Mouse (Mus musculus) urinary bladder, postnatal 14 days (tissue): ENCODE data around the gene Rhox4g.
"Not testable (repeated sequence)": the region's sequence is repeated elsewhere in the genome, so short reads cannot be mapped to it uniquely, and the experiment has no call there.

Experiments
- DNase-seq: peaks from one replicate; pipeline ENCODE4 v3.0.0; 2021; ENCODE audit warnings: low spot score

Gene Rhox4g

GRCm38 (mm10) chrX:37651227-37651626, at the start of gene Rhox4g:
Gene Rhox4g (minus strand): TSS chrX:37651327.
- not testable (repeated sequence) for DNase-seq

- DNase-seq, result no peak
Measured at GRCm38 (mm10) chrX:37692261-37692660, 41.1 kb upstream of the Rhox4g start.

- DNase-seq, result no peak
Measured at GRCm38 (mm10) chrX:37683031-37683715, 32.0 kb upstream of the Rhox4g start.

- DNase-seq, result not testable (repeated sequence)
Measured at GRCm38 (mm10) chrX:37673177-37673576, 22.1 kb upstream of the Rhox4g start, which contains the start of gene Rhox2h. Gene Rhox2h (minus strand): TSS chrX:37673277.

GRCm38 (mm10) chrX:37668664-37669063, 17.5 kb upstream of the Rhox4g start, which contains the start of gene Rhox3h:
Gene Rhox3h (minus strand): TSS chrX:37668764.
- not testable (repeated sequence) for DNase-seq

- DNase-seq, result not testable (repeated sequence)
Measured at GRCm38 (mm10) chrX:37643370-37643769, 7.8 kb downstream of the Rhox4g start, which contains the start of gene Rhox2g. Gene Rhox2g (minus strand): TSS chrX:37643470.

- not testable (repeated sequence) for DNase-seq
Measured at GRCm38 (mm10) chrX:37628512-37628911, 22.6 kb downstream of the Rhox4g start, which contains the start of gene Rhox3g. Gene Rhox3g (minus strand): TSS chrX:37628612.

GRCm38 (mm10) chrX:37607604-37608003, 43.5 kb downstream of the Rhox4g start, which contains the start of gene Rhox4f:
Gene Rhox4f (minus strand): TSS chrX:37607704.
- DNase-seq, result not testable (repeated sequence)
